27 mouse cellular contexts compared by ENCODE assay signal in genomic region chr2:150737881-150738280, GRCm38 (mm10). TPM values are rescaled to one million over a fixed set of nuclear protein-coding genes. Genes with fewer than 3 reads are reported as not detected.
"Had no signal": no experiment of that assay in that cellular context is flagged by ENCODE, and none has a peak within 500 bp of the region (broad histone marks: within the 10 kb centered on the region; RNA-seq: fewer than 3 reads in every experiment).

No protein-coding gene starts in this region.

- DNase-seq: kidney, adult 18-20 months; kidney, adult 9 months; kidney, postnatal 14 days; kidney, postnatal 4 days; liver, embryonic 13.5 days; lung, adult 2 months; lung, postnatal 14 days; lung, postnatal 4 days; thymus, adult 18-20 months; thymus, postnatal 36 days had no signal

RNA-seq across cellular contexts. Expression of gene Vsx1, which starts 48.7 kb away (rescaled TPM):
- total RNA-seq: layer of hippocampus, adult 18-20 months; left cerebral cortex, adult 18-20 months; left cerebral cortex, postnatal 25 days; liver, adult 2 months; megakaryocyte, adult 5-6 weeks; monocyte, adult 5-6 weeks; neutrophil, adult 5-6 weeks had no signal
- polyA plus RNA-seq: kidney, embryonic 16.5 days; limb, embryonic 11.5 days; liver, adult 2 months; liver, embryonic 13.5 days; liver, embryonic 16.5 days; lung, adult 2 months; lung, embryonic 16.5 days; myocyte; small intestine, adult 2 months; spleen, adult 2 months; stomach, embryonic 14.5 days; stomach, postnatal 0 days; urinary bladder, adult 2 months had no signal
